Mouse (Mus musculus) megakaryocyte, embryonic 14.5 days (primary cell): ENCODE results near the gene Sgcd. TPM values are rescaled to one million over a fixed set of nuclear protein-coding genes. Genes with fewer than 3 reads are reported as not detected.

Source experiments
- H3K27me3 ChIP-seq: replicated peaks from 2 replicates; pipeline ENCODE3; 2012; ENCODE audit warnings: inconsistent platforms
- H3K36me3 ChIP-seq: replicated peaks from 2 replicates; pipeline ENCODE3; 2012; ENCODE audit warnings: low read length, inconsistent platforms, mixed read lengths
- H3K4me1 ChIP-seq: 2 replicates; pipeline ENCODE4 v1.6.1; 2012; ENCODE audit warnings: inconsistent platforms
- H3K4me3 ChIP-seq: replicated peaks from 2 replicates; pipeline ENCODE3; 2012; ENCODE audit warnings: moderate library complexity, mild to moderate bottlenecking, inconsistent platforms
- H3K9me3 ChIP-seq: 2 replicates; pipeline ENCODE4 v1.6.1; 2012; ENCODE audit warnings: inconsistent platforms
- FLI1 ChIP-seq: IDR thresholded peaks from 2 replicates; pipeline ENCODE4 v1.6.1; 2012; ENCODE audit warnings: low read length, inconsistent platforms, mixed read lengths
- GATA1 ChIP-seq: IDR thresholded peaks from 3 replicates; pipeline ENCODE4 v1.6.1; 2012; ENCODE audit warnings: mixed read lengths, low read length, inconsistent platforms, borderline replicate concordance
- polyA plus RNA-seq: library from polyadenylated mRNA; stranded (reverse); fragments of >175 nt; gene quantifications from 2 replicates; pipeline ENCODE4 v1.2.3, GENCODE M21; 2012; ENCODE audit warnings: low replicate concordance; ENCODE audit not compliant: insufficient read depth

Sgcd gene
- polyA plus RNA-seq, 1 experiment, result not detected

DNA sequence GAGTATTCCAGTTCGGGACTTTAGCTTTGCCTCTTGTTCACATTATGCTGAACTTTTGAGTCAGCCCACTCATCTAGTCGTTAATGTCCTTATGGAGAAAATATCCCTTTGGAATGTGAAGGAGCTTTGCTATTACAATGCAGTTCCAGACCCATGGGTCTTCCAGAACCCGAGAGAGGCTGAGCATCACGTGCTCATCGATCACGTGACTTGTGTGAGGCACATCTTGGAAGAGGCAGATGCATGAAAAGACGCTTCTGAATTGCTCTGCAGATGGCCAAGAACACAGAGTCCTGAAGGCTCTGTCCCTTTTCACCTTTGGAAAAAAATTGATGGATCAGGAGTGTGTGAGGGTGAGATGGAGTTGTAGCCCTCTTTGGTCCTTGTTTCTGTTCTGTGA, 1120.2 kb downstream of the Sgcd start:
- peaks cover 1% of the 10 kb centered on the region for H3K27me3 ChIP-seq
- H3K9me3 ChIP-seq, result 0 out of 2 replicates have a peak, but pooled peaks cover 3% of the 10 kb centered on the region
- TF ChIP-seq FLI1 (no peak), GATA1 (no peak)
- no peak overlapping the region for H3K4me3 ChIP-seq
- no peaks in the 10 kb centered on the region for H3K36me3 ChIP-seq
- no peaks in the 10 kb centered on the region for H3K4me1 ChIP-seq

DNA sequence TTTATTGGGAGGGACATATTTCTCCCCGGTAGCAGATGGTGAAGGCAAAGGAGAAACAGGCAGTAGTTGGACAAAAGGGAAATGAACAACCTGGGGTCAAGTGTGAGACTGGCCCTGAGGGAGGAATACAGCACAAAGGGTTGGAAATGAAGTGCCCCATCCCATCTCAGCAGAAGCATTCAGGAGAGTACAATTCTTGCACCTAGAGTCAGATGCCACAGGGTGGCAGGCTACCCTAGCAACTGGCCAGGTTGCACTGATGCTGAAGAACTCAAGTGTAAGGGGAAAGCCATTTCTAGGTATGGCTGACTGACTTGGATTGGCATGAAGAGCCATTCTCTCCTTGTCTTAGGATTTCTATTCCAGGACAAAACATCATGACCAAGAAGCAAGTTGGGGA, 1124.0 kb downstream of the Sgcd start:
- H3K27me3 ChIP-seq, result peaks cover 1% of the 10 kb centered on the region
- no peaks in the 10 kb centered on the region for H3K36me3 ChIP-seq
- no peak overlapping the region for H3K4me3 ChIP-seq
- H3K9me3 ChIP-seq, result 0 out of 2 replicates have a peak, but pooled peaks cover 3% of the 10 kb centered on the region
- TF ChIP-seq GATA1, result no peak
- H3K4me1 ChIP-seq, result no peaks in the 10 kb centered on the region

DNA sequence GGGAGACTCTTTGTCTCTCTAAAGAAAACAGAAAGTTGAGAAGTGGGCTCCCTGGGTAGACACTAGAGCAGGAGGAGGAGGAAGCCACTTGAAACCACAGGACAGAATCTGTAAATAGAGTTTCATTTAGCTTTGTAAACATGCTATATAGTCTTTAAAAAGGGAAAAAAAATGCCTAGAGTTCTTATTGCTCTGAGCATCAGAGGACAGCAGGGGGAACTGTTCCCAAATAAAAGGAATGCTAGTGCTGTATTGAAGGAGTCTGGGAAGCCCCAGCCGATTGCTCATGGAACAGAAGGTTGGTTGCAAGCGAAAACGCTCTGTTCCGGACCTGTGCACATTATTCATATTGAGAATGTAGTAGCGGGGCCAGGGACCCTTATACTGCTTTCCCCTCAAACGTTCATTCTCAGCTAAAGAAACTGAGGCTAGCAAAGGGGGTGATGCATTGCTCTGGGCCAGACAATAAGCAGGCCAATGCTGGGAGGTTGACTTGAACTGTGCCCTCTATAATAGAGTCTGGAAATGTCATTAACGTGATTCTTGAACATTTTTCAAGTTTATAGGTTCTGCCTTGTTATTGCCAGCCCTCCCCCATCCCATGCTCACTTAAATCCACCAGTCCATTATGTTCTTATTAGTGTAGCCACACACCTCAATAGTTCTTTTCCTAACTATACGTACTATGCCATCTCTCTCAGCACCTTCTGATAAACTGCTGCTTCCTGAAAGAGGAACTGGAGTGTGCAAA, 1140.4 kb downstream of the Sgcd start:
- peaks cover 8% of the 10 kb centered on the region for H3K4me1 ChIP-seq
- no peaks in the 10 kb centered on the region for H3K27me3 ChIP-seq
- no peaks in the 10 kb centered on the region for H3K9me3 ChIP-seq
- no peak for TF ChIP-seq FLI1
- no peak for TF ChIP-seq GATA1
- no peak overlapping the region for H3K4me3 ChIP-seq
- no peaks in the 10 kb centered on the region for H3K36me3 ChIP-seq

DNA sequence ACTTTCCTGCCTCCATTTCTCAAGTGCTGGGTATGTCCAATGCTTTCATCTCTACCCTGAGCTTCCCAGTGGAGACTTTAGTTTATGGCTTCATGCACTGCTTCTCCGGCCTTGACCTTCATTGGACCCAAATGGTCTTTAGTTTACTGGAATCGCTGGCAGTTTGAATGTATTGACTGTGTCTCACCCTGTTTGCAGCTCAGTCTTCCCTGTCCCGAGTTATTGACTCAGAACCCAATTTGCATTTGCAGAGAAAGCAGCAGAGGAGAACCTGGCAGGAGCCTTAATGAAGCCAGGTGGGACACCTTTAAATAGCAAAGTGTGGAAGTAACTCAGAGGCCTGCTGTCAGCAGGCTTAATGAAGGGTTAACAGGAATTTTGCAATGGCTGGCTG, 1140.9 kb downstream of the Sgcd start:
- Histone ChIP-seq H3K4me1 (peaks cover 8% of the 10 kb centered on the region), H3K9me3 (no peaks in the 10 kb centered on the region), H3K36me3 (no peaks in the 10 kb centered on the region), H3K27me3 (no peaks in the 10 kb centered on the region), H3K4me3 (no peak overlapping the region)
- no peak for TF ChIP-seq FLI1
- TF ChIP-seq GATA1, result no peak

DNA sequence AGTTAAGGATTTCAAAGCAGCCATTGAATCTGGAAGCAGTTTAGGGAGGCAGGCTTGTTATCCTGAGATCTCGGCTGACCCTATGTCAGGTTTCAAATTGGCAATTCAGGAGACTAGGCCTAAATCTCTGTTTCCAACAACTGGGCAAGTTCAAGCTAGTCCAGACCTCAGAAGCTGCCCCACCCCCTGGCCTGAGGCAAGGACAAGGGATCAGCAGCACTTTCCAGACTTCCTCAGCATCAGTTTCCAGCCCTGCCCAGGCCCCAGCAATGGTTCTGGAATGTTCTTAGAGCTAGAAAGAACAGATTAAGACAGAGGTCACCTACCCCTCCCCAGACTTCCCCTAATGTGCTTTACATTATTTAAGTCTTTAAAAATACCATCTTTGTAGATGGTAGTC, 1142.1 kb downstream of the Sgcd start:
- TF ChIP-seq FLI1, result no peak
- TF ChIP-seq GATA1, result no peak
- H3K27me3 ChIP-seq, result no peaks in the 10 kb centered on the region
- no peak overlapping the region for H3K4me3 ChIP-seq
- no peaks in the 10 kb centered on the region for H3K9me3 ChIP-seq
- H3K4me1 ChIP-seq, result peaks cover 12% of the 10 kb centered on the region
- no peaks in the 10 kb centered on the region for H3K36me3 ChIP-seq
